Mouse (Mus musculus): Measurements from ENCODE around the gene Nos2.

Nos2 gene

DNA sequence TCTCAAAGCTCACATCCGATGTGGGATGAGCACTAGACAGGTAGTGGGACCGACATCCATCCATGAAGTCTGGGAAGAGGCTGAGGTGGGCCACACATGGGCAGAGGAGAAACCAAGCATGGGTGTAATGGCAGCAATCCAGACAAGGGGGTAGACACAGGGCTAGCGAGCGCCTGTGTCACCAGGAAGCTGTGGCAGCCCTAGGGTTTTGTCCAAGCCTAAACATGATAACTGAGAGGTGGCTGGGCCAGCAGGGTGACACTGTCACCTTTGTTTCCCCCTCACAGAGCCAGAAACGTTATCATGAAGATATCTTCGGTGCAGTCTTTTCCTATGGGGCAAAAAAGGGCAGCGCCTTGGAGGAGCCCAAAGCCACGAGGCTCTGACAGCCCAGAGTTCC lies 38.8 kb downstream of the Nos2 start:
- DNase-seq (ENCODE audit: low spot score): no peak

DNA sequence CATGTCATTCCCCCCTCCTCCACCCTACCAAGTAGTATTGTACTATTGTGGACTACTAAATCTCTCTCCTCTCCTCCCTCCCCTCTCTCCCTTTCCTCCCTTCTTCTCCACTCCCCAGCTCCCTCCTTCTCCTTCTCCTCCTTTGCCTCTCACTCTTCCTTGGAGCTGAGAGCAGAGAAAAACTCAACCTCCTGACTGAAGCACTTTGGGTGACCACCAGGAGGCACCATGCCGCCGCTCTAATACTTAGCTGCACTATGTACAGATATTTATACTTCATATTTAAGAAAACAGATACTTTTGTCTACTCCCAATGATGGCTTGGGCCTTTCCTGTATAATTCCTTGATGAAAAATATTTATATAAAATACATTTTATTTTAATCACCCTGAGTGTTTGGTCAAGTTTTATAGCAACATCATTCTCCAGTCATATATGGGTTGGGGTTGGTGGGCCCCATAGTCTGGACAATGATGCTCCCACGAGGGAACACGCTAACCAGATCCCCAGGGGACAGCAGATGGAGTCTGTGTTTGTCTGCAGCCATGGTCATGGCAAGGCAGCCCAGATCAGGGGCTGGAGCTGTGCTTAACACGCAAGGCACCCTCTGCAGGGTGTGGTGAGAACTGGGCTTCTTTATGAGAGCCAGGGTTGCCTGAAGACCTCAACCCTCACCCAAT lies 39.4 kb downstream of the Nos2 start:
- peak; percentile 12 for DNase-seq (ENCODE audit: low spot score)

DNA sequence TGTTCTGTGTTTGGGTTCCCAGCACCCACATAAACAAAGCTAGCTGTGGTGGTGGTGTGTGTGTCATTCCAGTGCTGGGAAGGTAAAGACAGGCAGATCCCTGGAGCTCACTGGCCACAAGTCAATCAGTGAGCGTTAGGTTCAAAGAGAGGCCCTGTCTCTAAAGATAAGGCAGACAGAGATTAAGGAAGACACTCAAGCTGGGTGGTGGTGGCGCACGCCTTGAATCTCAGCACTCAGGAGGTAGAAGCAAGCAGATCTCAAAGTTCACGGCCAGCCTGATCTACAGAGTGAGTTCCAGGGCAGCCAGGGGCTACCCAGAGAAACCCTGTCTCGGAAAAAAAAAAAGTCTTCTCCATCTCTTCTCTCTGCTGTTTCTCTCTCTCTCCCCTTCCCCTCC lies 40.6 kb downstream of the Nos2 start:
- DNase-seq (ENCODE audit: low spot score): no peak

DNA sequence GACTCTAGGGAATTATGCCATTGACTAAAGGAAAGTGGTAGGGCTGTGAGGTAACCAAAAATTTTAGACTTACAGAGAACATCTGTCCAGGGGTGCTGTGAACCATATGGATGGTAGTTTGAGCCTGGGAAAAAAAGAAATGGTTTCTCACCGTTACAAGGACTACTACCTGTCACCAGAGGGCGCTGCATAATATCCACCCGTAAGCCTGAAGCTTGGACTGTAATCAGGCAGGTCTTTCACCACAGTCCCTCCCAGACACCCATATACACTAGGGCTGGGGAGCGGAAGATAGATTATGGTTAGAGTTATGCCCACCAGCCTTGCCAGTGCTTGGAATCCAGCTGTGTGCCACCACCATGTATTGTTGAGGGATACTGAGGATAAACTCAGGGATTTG lies 46.8 kb downstream of the Nos2 start:
- DNase-seq (ENCODE audit: low spot score): peak; percentile 40

DNA sequence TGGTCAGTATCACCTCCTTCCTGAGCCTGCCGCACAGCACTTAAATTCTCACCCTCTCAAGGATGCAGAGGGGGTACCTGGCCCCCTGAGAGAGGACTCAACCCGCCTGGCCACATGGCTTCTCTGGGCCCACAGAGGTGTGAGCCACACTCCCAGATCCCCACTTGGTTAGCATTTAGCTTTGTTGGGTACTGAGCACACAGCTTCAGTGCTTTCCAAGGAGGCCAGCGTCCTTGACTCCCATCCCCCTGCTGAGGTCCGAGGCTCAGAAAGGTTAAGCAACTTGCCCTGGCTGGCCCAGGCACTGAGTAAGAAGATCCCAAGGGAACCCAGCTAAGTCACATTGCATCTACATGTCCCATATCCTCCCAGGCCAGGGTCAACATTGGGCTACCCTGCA lies 47.5 kb downstream of the Nos2 start:
- no peak for DNase-seq (ENCODE audit: low spot score)

DNA sequence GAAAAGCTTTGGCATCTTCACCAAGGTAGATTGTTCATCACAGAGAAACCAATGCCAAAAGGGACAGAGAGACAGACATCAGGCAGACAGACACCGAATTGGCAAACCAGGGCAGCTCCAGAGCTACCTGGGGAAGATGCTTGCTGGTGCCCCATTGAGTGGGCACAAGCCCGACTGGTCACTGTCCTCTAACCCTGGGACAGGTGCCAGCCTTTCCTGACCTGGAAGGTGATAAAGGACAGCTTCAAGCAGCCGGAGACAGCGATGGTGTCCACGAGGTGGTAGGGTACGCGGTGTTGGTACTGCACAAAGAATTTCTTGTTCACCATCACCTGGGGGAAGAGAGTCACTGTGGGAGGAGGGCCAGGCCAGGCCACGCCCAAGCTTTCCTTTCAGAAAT lies 50.5 kb downstream of the Nos2 start:
- DNase-seq (ENCODE audit: low spot score): no peak

DNA sequence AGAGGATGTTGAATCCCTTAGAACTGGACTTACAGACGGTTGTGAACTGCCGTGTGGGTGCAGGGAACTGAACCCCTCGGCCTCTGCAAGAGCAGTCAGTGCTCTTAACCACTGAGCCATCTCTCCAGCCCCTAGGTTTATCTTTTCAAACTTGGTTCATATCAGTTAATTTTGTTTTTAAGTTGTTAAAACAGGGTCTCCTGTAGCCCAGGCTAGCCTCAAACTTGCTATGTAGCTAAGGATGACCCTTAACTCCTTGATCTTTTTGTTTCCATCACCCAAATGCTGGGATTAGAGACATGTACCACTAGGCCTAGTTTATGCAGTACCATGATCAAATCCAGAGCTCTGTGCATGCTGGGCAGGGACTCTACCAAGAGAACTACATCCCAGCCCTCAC lies 51.2 kb downstream of the Nos2 start:
- DNase-seq (ENCODE audit: low spot score): no peak

DNA sequence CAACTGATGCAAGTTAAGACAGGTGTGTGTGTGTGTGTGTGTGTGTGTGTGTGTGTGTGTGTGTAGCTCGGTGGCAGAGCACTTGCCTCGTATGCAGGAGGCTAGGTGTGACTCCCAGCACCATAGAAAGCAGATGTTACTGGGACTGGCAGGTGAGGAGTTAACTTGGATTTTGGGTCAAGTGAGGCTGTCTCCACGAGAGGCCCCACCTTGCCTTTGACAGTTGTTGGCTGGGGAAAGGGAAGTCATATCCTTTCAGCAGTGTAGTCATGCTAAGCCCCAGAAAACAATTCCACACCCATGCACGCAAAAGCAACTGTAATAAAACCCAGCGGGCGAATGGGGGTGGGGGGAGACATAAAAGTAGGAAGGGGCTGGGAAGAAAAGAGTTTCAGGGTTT lies 51.7 kb downstream of the Nos2 start:
- DNase-seq (ENCODE audit: low spot score): no peak

DNA sequence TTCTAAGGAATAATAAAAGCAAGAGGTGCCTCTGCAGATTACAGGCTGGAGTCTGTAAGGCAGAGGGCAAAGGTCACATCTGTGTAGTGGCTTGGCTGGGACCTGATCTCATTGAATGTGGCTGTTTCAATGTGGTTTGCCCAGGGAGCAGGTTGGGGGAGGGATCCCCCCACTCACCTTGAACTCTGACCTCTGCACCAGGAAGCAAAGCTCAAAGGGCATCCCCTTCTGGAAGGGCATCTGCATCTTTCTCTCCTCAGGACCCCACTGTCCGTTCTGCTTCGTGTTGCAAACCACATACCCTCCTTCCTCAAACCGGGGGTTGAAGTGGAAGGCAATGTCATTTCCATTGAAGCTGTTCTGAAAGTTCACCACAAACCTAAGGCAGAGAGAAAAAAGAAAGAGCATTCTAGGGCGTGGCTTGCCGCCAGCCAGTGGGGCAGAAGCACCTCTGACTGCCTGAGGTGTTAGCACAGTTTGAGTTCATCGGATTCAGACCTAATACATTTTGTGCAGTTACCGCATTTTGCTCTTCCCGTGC lies 52.3 kb downstream of the Nos2 start:
- DNase-seq (ENCODE audit: low spot score): no peak

DNA sequence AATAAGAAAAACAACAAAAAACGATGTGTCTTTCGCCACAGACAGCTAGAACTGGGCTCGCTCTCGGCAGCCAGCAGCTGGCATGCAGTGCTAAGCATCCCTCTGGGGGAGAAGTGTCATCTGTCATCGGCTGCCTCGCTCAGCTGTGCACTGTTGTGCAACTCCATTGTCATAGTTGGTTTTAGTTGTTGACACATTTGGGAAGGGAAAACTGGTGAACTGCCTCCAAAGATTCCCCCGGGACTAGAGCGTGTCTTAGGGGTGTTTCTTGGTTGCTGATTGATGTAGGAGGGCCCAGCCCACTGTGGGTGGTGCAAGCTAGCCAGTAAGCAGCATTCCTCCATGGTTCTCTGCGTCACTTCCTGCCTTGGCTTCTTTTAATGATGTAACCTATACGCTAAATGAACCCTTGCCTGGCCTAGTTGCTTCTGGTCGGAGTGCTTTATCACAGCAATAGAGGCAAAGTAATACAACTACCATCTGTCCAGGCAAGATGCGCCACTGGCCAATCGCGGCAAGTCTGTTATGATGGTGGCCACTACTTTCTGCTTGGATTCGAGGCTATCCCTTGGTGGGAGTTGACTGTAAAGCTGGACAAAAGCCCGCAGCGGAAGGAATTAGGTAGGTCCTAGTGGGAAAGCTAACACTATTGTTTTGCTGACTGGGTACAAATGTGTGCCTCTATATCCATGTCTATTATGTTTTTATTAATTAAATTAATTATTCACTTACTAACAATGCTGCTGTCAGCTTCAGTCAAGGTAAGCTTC lies 53.0 kb downstream of the Nos2 start:
- DNase-seq (ENCODE audit: low spot score): peak; percentile 12

DNA sequence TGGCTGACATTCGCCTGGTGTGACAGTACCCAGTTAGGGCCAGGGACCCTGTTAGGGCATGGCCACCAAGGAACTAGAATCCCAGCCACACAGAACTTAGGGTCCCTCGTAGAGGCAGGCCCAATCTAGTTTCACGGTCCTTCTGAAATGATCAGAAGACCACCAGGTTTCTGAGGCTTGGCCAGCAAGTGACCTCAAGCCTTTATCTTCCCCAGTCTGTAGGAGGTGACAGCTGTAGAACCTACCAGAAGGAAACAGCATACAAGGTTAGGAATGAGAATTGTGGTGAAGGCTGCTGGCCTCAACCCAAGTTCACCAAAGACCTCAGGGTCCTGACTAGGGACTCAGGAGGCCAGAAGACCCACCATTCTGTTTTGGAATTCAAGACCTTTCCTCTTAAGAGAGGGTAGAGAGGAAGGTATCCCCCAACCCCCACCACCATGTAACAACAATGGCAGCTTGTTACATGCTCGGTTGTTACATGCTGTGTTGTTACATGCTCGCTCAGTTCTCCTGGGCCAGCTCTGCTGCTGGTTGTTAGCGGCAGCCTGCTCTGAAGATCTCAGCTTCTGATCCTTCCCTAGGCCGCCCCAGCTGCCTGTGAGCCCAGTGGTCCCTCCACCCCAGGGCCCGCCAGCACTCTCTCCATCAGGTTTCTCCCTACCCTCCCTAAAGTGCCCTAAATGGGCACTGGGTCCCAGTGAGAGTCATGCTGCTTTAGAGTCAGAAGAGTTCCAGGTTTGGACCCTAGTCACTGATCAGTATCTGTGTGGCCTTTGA lies 56.3 kb downstream of the Nos2 start:
- no peak for DNase-seq (ENCODE audit: low spot score)

DNA sequence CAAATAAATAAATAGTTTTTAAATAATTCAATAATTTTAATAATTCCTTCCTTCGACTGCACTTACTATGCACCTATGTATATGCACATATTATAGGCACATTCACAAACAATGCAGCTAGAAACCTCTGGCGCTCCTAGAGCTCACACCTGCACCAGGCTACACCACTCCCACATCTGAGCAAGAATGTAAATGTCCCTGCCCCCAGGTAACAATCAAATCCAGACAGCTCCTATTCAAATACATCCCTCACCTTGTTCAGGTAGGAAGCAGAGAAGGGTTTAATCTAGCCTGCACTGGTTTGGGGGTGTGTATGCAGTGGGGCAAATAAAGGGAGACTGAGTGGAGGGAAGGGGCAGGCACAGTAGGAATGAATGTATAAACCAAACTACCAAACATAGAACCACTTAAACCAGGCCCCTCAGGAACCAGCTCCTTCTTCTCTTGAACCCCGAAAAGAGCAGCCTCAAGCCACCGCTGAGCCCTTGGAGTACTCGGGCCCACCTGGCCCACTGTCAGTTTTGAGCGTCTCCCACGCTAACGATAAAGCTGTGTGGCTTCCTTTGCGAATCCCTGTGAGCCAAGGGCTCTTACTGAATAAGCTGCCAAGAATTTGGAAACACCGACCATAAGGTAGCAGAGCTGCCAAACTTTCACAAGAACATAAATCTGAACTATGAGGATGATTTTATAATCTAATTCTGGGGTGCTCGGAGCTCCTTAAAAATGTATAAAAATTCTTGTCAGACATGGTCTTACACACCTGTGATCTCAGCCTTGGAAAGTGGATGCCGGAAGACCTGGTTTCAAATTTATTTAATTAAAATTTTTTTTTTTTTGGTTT lies 57.8 kb downstream of the Nos2 start:
- DNase-seq (ENCODE audit: low spot score): no peak

DNA sequence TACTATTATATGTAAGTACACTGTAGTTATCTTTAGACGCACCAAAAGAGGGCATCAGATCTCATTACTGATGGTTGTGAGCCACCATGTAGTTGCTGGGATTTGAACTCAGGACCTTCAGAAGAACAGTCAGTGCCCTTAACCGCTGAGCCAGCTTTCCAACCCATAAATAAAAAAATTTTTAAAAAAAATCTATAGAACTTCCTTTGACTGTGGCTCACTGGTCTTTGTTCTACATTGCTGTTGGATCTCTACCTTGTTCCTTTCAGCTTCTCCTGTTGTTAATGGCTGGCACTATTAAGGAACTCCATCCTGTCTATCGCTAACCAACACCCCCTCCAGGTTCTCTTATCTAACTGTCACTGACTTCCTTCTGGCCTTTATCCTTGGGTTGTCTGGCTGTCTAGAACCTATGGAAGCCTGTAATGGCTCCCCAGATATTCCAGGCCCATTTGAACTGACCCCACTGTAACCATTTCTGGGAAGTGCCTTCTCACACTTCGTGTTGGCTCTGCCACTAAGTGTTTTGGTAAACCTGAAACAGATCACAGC lies 59.6 kb downstream of the Nos2 start:
- no peak for DNase-seq (ENCODE audit: low spot score)

DNA sequence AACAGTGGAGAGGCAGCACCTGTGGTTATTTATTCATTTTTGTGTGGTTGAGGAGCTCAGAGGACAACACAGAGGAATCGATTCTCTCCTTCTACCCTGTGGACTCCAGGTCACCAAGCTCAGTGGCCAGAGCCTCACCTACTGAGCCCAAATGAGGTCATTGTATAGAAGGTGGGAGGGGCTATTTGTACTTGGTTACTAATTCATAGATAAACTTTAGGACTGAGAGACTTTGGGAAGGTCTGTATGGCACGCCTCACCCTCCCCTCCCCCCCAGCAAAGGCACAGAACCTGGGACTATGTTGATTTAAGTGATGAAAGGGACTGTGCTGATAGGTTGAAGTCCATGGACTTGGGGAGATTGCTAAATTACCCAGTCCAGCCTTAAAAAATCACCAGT lies 61.5 kb downstream of the Nos2 start:
- no peak for DNase-seq (ENCODE audit: low spot score)

DNA sequence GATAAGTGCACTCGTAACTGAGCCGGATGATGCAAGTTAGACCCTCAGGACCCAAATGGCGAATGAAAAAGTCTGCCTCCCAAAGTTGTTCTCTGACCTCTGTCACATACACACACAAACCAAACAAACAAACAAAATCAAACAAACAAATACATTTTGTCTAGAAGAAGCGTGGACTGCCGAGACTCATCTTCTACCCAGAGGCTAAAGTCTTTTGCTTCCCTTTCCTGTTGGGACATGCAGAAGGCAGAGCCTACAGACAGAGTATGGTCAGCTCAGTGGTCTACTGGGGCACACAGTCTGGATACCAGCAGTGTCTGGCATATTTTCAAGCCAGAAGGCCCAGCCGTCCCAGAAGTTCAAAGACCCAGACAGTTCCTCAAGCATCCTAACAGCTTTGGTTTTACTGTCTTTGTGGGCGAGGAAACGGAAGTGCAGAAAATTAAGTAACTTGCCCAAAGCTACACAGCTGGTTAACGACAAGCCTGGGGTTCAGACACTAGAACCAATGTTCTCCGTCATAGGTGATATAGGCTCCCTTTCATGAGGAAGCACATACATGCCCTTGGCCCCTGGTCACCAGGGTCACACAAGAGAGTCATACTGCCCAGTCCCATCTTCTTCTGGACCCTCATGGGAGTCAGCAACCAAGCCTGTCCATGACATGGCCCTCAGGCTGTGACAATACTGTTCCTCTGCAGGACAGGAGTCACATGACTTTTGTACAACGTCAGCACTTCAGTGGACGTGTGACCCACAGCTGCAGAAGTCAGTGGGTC lies 62.1 kb downstream of the Nos2 start:
- DNase-seq (ENCODE audit: low spot score): no peak

DNA sequence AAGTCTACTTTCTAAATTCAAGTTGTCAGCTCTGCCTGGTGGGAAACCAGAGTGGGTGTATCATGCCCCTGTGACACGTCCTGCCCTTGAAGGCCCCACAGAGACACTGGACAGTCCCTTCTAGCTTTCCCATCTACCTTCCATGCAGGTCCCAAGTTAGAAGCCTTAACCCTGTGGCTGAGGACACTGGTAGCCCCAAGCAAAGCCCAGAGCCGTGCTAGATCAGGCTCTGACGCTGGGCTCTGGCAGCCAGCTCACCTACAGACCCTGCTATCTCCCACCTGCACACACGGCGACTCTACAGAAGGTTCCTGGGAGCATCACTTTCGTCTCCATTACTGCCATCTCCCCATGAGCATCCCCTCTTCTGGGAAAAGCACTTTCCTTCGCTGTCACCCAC lies 63.0 kb downstream of the Nos2 start:
- no peak for DNase-seq (ENCODE audit: low spot score)

DNA sequence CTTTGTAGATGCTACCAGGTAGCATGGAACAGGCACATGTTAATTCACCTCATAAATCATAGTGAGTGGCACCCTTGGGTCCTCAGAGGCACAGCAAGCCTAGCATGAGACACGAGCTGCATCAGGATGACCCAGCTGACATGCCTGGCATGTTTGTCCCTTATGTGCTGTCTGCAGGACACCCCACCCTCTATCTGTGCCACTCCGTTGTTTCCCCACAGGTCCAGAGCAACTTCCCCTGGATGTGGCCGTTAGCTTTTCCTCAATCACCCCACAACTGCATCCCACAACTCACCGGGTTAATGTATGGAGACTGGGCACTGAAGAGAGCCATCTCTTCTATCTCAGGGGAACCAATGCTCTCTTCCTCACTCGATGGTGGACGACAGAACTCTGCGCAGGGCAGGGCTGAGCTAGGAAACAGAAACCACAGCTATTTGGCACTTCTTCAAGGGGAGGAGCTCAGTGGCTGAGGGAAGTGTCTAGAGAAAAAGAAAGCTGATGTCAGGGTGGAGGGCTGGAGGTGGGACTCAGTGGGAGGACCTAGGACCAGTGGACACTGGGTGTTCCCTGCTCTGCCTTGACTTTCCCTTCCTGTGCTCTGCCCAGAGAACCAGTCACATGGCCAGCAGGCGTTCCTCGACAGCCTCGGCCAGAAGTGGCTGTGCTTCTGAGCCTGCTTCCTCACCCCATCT lies 64.0 kb downstream of the Nos2 start, which contains the start of gene Lgals9:
Gene Lgals9 (minus strand): TSS at position 464 of the 695 bp plus-strand sequence.
- peak; percentile 51 for DNase-seq (ENCODE audit: low spot score)

DNA sequence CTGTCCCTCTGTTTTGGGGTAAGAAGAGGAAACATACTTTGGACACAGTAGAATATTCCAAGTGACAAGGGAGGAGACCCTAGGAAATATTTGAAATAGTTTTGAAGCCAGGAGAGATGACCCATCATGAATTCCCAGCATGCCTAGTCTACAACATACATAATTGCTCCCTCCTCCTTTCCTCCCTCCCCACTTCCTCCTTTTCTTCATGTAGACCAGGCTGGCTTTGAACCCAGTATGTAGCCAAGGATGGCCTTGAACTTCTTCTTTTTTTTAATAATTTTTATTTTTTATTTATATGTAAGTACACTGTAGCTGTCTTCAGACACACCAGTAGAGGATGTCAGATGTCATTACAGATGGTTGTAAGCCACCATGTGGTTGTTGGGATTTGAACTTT lies 64.9 kb downstream of the Nos2 start:
- no peak for DNase-seq (ENCODE audit: low spot score)

DNA sequence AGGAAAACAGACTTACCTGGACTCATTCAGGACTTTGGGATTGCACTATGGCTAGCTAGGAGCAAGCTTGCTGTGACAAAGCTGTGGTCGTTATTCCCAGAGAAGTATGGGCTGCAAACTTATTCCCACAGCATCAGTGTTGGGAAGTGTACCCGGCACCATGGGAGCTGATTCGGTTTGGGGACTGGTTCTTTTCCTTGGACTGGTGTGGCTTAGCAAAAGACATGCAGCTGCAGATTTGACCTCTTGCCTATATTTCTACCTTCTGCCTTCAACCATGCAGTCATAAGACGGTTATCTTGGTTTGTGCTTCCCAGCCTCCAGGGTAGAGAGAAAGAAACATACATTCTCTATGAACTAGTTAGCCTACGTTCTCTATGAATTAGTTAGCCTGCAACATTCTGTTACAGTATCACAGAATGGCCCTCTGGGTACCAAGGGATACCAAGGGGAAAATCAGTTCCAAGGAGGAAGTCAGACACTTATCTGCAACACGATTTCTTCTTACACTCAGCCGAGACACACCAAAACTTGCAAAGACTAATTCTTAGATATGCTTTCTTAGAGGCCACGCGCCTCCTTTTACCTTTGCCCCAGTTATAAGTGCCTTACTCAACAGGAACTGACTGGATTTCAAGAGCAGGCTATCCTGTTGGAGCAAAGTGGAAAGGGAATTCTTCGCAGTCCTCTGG lies 65.9 kb downstream of the Nos2 start:
- DNase-seq (ENCODE audit: low spot score): no peak

Measured in urinary bladder, postnatal 25 days (tissue).